Mouse (Mus musculus) brain, adult 10 weeks (tissue): ENCODE results near the gene Amd1. TPM values are rescaled to one million over a fixed set of nuclear protein-coding genes. Genes with fewer than 3 reads are reported as not detected.

ENCODE experiments used
- polyA plus RNA-seq: library from polyadenylated mRNA; stranded (reverse); fragments of 350-450 nt; fragmentation: Illumina TruSeq; extraction: RNeasy Lipid Tissue Mini Kit (QIAGEN cat#74804); gene quantifications from one replicate; pipeline ENCODE4 v1.2.3, GENCODE M21; 2015; ENCODE audit warnings: low read depth, low replicate concordance

Gene Amd1
- 155 TPM for polyA plus RNA-seq

DNA sequence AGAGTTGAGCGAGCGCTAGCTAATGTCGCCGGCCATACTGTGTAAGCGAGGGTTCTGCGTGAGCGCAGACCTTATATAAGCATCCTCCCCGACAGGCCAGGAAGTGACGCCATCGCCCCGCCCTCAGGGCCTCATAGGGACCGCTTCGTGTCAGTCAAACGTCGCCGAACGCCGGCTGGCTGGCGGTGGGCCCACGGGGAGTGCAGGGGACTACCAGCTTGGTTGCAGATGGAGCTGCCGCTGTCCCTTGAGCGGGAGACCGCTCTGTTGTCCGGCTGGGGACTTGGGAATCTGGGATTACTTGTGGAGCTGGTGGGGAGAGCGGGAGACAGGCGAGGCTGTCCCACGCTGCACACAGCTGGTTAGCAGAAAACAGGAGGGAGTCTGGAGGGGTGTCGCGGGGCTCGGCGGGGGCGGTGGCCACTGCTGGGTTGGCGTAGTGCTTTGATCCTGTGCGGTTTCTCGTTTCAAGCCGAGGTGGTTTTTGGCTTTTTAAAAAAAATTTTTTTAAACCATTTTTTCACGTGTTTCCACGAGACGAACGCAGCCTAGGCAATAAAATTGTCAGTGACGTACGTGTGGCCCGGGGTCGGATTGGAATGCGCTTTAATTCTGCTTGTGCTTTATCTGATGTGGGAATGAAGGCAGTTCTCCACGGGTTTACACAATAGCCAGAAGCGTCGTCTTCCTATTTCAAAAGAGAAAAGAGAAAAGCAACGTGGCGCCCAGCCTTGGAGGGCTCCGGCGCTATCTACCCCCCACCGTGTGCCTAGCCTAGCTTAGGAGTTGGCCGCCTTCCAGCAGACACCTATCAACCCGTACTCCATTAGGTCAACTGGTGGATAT is at the start of gene Amd1:
TSS of gene Amd1 (minus strand) at position 47 of the 846 bp plus-strand sequence.

DNA sequence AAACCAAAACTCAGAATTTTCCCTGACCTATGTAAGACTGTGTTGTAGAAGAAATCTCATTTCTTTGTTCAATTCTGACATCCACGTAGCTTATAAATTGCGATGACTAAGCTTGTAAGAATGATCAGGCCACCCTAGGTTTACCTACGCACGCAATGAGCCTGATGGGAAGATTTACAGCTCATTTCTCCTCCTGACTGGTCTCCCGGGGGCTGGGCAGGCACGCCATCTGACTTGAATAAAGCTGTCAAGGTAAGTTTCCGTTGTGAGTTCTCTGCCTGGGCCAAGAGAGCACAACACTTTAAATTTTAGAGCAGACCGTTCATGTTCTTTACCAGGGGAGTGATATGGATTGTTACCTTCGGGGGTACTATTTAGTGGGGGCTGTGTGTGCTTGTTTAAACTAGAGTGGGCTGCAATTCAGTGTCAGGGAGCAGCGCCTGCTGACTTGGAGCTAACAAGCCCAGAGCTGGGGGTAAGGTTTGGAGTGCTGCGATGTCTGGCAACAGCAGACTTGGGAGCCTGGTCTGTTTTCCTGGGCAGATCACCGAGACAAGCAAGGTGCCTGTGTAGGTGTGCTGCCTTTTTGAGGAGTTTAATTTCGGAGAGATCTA is 37.5 kb upstream of the Amd1 start, which contains the start of gene Cdk19:
TSS of gene Cdk19 (plus strand) at position 214 of the 614 bp plus-strand sequence.

DNA sequence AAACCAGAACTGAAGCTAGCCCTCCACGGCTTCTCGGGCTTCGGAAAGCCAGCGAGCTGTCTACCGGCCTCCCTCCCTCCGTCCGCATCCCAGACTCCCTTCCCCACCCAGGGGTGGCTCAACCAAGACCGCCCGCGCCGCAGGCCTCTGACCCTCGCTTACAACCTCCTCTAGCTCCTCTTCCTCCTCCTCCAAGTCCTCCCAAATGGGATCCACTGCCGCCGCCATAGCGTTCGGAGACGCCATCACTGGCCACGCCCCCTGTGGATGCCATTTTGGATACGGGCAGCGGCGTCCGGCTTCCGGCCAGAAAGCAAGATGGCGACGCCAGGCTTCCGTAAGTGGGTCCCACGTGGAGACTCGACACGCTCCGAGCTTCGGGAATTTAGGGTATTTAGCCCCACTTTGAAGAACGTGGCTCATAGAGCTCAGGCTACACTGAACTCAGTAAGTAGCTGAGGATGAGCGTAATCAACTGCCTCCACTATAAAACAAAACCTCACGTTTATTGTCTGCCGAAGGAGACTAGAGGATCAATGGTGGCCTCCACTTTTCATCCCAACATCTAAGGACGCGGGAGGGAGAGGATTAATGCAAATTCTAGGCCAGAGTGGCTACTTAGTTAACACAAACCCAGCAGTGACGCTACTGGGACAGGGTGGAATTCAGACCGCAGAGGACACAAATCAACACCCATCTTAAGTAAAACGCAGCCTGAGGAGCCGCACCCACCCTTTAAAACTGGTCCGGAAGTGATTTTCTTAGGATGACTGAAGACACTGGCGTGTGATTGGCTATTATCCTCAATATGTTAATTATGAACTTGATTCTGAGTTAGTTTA is 44.4 kb downstream of the Amd1 start, which contains the start of gene Gtf3c6:
TSS of gene Gtf3c6 (minus strand) at position 695 of the 842 bp plus-strand sequence.

DNA sequence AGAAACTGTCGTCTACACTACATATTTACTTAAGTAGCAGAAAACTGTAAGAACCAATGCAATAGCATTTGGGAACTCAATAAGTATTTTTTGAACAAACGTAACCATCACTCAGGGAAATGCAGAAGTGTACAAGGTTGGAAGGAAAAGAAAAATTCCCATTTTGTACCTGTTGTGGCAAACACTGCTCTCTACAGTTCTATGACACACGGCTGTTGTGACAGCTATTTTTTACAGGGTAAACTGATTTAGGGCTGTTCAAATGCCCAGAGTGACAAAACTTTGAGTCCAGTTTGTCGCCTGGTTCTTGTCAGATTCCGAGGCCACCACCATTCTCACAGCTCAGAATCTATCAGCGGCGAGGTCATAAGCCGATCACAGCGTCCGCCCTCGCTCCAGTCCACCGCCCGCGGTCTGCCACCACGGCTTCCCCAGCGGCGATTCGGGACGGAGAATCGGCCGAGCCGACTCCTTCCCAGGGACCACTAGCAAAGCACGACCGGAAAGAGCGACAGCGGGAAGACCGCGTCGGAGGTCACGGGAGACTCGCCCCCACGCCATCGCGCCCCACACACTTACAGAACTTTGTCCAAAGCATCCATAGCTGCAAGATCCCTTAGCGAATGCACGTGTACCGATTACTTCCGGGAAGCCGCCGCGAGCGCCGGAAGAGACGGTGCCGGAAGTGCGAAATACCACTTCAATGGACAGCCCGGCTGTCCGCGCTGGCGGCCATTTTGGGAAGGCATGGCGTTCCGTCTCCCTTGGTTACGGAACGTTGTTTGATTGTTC is 55.4 kb downstream of the Amd1 start, which contains the start of gene Rpf2:
TSS of gene Rpf2 (minus strand) at position 663 of the 792 bp plus-strand sequence.

Other genes starting within 250 kb of the Amd1 start
- gene Slc16a10, start 159.9 kb downstream of the Amd1 start, polyA plus RNA-seq, result 2.3 TPM
- 35.2 TPM for gene Rpf2, start 55.1 kb downstream of the Amd1 start, polyA plus RNA-seq
- 46.0 TPM for gene Gtf3c6, start 44.1 kb downstream of the Amd1 start, polyA plus RNA-seq
- gene Cdk19, start 37.4 kb upstream of the Amd1 start, polyA plus RNA-seq, result 47.1 TPM